Mouse (Mus musculus): ENCODE data around the gene Wdr61. TPM values are rescaled to one million over a fixed set of nuclear protein-coding genes. Genes with fewer than 3 reads are reported as not detected.

The Wdr61 gene
- polyA plus RNA-seq, 1 experiment from 2014 or later: 76.3 TPM

- no peaks in the 10 kb centered on the region for H3K36me3 ChIP-seq (ENCODE audit: control insufficient read depth, insufficient read depth, low read length)
- H3K9me3 ChIP-seq (ENCODE audit: control insufficient read depth, low read length): no peaks in the 10 kb centered on the region
- no peak overlapping the region for H3K4me3 ChIP-seq (ENCODE audit: low read depth, low read length)
- no peaks in the 10 kb centered on the region for H3K27me3 ChIP-seq (ENCODE audit: control insufficient read depth, insufficient read depth, low read length)
- no peak for ATAC-seq (ENCODE audit: low read depth)
- no peak overlapping the region for H3K9ac ChIP-seq (replicated peaks; ENCODE audit: low read depth, low read length)
- 20% methylated on average over 9 of the region's 9 CpGs for WGBS
- H3K27ac ChIP-seq (ENCODE audit: low read depth, low read length): no peak overlapping the region
- no peak overlapping the region for H3K4me2 ChIP-seq (ENCODE audit: low read depth, low read length)
- H3K4me1 ChIP-seq (ENCODE audit: control insufficient read depth, insufficient read depth, low read length): peaks cover 5% of the 10 kb centered on the region
Observed at GRCm38 (mm10) chr9:54736284-54736701, 2.0 kb upstream of the Wdr61 start.

GRCm38 (mm10) chr9:54734639-54735252, 427 bp upstream of the Wdr61 start:
- ATAC-seq (ENCODE audit: low read depth): no peak
- peak overlapping the region; percentile 36 for H3K4me3 ChIP-seq (ENCODE audit: low read depth, low read length)

DNA sequence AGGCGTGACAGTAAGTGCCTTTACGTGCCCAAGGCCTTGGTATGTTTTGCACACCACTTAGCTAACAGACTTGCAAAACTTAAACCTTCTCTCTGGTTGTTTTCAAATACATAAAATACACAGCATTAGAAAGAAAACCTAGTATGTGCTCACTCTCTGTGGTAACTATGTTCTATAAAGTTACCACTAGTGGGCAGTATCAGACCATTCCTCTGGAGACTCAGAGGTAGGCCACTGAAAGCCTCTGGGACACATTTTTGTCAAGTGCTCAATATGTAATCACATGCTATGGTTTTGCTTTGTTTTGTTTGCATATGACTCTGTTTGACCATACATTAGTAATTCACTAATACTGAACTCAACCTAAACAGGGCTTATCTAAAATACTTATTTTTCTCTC, 2.2 kb downstream of the Wdr61 start:
- no peak for ATAC-seq (ENCODE audit: low read depth)
- H3K4me2 ChIP-seq (ENCODE audit: low read depth, low read length): no peak overlapping the region
- no peaks in the 10 kb centered on the region for H3K9me3 ChIP-seq (ENCODE audit: control insufficient read depth, low read length)
- H3K36me3 ChIP-seq (ENCODE audit: control insufficient read depth, insufficient read depth, low read length): peaks cover 16% of the 10 kb centered on the region
- no peaks in the 10 kb centered on the region for H3K27me3 ChIP-seq (ENCODE audit: control insufficient read depth, insufficient read depth, low read length)
- H3K4me1 ChIP-seq (ENCODE audit: control insufficient read depth, insufficient read depth, low read length): peaks cover 5% of the 10 kb centered on the region
- H3K27ac ChIP-seq (ENCODE audit: low read depth, low read length): no peak overlapping the region
- no peak overlapping the region for H3K4me3 ChIP-seq (ENCODE audit: low read depth, low read length)
- 89% methylated on average over 2 of the region's 2 CpGs for WGBS
- H3K9ac ChIP-seq (replicated peaks; ENCODE audit: low read depth, low read length): no peak overlapping the region

More at GRCm38 (mm10) chr9:54734639-54735252, 427 bp upstream of the Wdr61 start:
- WGBS: 24% methylated on average over 11 of the region's 11 CpGs
- Histone ChIP-seq H3K27ac (ENCODE audit: low read depth, low read length) (no peak overlapping the region), H3K9ac (replicated peaks; ENCODE audit: low read depth, low read length) (no peak overlapping the region; the same call in 1 of the 2 replicates), H3K27me3 (ENCODE audit: control insufficient read depth, insufficient read depth, low read length) (no peaks in the 10 kb centered on the region), H3K4me1 (ENCODE audit: control insufficient read depth, insufficient read depth, low read length) (peaks cover 5% of the 10 kb centered on the region), H3K9me3 (ENCODE audit: control insufficient read depth, low read length) (no peaks in the 10 kb centered on the region), H3K36me3 (ENCODE audit: control insufficient read depth, insufficient read depth, low read length) (no peaks in the 10 kb centered on the region), H3K4me2 (ENCODE audit: low read depth, low read length) (peak overlapping the region; percentile 62)

GRCm38 (mm10) chr9:54726315-54726714, 8.0 kb downstream of the Wdr61 start:
- Histone ChIP-seq H3K4me2 (ENCODE audit: low read depth, low read length) (no peak overlapping the region), H3K27ac (ENCODE audit: low read depth, low read length) (no peak overlapping the region), H3K27me3 (ENCODE audit: control insufficient read depth, insufficient read depth, low read length) (no peaks in the 10 kb centered on the region), H3K36me3 (ENCODE audit: control insufficient read depth, insufficient read depth, low read length) (peaks cover 46% of the 10 kb centered on the region), H3K4me1 (ENCODE audit: control insufficient read depth, insufficient read depth, low read length) (no peaks in the 10 kb centered on the region), H3K9me3 (ENCODE audit: control insufficient read depth, low read length) (no peaks in the 10 kb centered on the region), H3K9ac (replicated peaks; ENCODE audit: low read depth, low read length) (no peak overlapping the region), H3K4me3 (ENCODE audit: low read depth, low read length) (no peak overlapping the region)
- 81% methylated on average over 5 of the region's 5 CpGs for WGBS
- ATAC-seq (ENCODE audit: low read depth): no peak

DNA sequence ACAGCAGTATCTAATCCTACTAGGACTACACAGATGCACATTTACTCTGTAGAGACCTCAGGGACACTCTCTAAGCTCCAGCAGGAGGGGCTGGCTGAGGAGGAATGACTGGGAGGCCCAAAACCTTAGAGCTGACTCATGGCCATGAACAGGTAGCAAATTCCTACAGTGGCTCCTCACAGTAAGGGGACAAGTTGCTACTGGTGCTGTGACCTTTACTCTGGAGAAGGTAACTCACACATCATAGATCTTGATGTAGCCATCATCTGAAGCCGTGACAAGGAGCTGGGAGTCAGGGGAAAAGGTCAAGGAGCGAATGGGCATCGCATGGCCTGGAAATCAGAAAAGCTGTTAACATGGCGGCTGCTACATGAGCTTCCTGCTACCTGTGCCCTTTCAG, 11.7 kb downstream of the Wdr61 start:
- H3K4me3 ChIP-seq (ENCODE audit: low read depth, low read length): no peak overlapping the region
- ATAC-seq (ENCODE audit: low read depth): no peak
- H3K4me1 ChIP-seq (ENCODE audit: control insufficient read depth, insufficient read depth, low read length): no peaks in the 10 kb centered on the region
- H3K27me3 ChIP-seq (ENCODE audit: control insufficient read depth, insufficient read depth, low read length): no peaks in the 10 kb centered on the region
- 90% methylated on average over 4 of the region's 4 CpGs for WGBS
- no peak overlapping the region for H3K27ac ChIP-seq (ENCODE audit: low read depth, low read length)
- no peak overlapping the region for H3K4me2 ChIP-seq (ENCODE audit: low read depth, low read length)
- H3K9me3 ChIP-seq (ENCODE audit: control insufficient read depth, low read length): no peaks in the 10 kb centered on the region
- no peak overlapping the region for H3K9ac ChIP-seq (replicated peaks; ENCODE audit: low read depth, low read length)
- peaks cover 41% of the 10 kb centered on the region for H3K36me3 ChIP-seq (ENCODE audit: control insufficient read depth, insufficient read depth, low read length)

DNA sequence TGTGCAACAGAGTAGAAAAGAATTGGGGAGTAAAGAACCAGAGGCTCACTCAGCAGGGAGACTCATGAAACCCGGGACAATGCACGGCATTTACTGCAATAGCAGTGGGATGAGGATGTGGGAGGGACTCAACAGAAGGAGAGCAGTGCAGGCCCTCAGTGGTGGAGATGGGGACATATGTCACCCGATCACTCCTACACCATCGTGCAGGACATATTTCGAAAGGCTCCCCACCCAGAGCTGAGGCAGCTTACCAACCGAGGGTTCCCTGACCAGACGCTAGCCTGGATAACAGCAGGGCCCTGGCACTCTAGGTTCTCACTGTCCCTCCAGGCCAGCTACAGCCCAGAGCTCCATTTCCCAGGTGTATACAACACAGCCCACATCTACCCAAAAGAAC, 12.2 kb downstream of the Wdr61 start:
- Histone ChIP-seq H3K36me3 (ENCODE audit: control insufficient read depth, insufficient read depth, low read length) (peaks cover 38% of the 10 kb centered on the region), H3K4me2 (ENCODE audit: low read depth, low read length) (no peak overlapping the region), H3K27me3 (ENCODE audit: control insufficient read depth, insufficient read depth, low read length) (no peaks in the 10 kb centered on the region), H3K9me3 (ENCODE audit: control insufficient read depth, low read length) (no peaks in the 10 kb centered on the region), H3K4me1 (ENCODE audit: control insufficient read depth, insufficient read depth, low read length) (no peaks in the 10 kb centered on the region), H3K4me3 (ENCODE audit: low read depth, low read length) (no peak overlapping the region), H3K9ac (replicated peaks; ENCODE audit: low read depth, low read length) (no peak overlapping the region), H3K27ac (ENCODE audit: low read depth, low read length) (no peak overlapping the region)
- no peak for ATAC-seq (ENCODE audit: low read depth)
- 57% methylated on average over 7 of the region's 7 CpGs for whole genome bisulfite sequencing

DNA sequence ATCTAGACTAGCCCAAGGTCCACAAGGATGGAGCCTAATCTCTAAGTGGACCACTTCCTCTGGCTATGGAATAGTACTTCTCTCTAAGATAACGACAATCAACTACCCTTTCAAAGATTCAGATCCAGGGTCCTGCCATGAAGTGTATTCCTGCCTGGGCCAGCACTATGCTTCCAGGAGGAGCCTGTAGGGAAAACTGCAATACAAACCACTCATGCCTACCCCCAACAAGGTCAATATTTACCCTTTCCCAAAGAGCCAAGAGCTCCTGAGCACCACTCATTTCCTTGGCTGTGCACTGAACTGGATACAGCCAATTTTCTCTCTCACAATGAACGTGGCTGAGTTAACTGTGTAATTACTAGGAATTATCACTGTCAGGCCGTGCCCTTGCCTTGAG, 16.8 kb downstream of the Wdr61 start:
- H3K4me3 ChIP-seq (ENCODE audit: low read depth, low read length): no peak overlapping the region
- H3K27ac ChIP-seq (ENCODE audit: low read depth, low read length): no peak overlapping the region
- no peak overlapping the region for H3K4me2 ChIP-seq (ENCODE audit: low read depth, low read length)
- H3K9ac ChIP-seq (replicated peaks; ENCODE audit: low read depth, low read length): no peak overlapping the region
- H3K27me3 ChIP-seq (ENCODE audit: control insufficient read depth, insufficient read depth, low read length): no peaks in the 10 kb centered on the region
- WGBS: 88% methylated on average over 3 of the region's 3 CpGs
- peaks cover 24% of the 10 kb centered on the region for H3K36me3 ChIP-seq (ENCODE audit: control insufficient read depth, insufficient read depth, low read length)
- H3K4me1 ChIP-seq (ENCODE audit: control insufficient read depth, insufficient read depth, low read length): no peaks in the 10 kb centered on the region
- ATAC-seq (ENCODE audit: low read depth): no peak
- no peaks in the 10 kb centered on the region for H3K9me3 ChIP-seq (ENCODE audit: control insufficient read depth, low read length)

- Histone ChIP-seq H3K4me2 (ENCODE audit: low read depth, low read length) (no peak overlapping the region), H3K9ac (replicated peaks; ENCODE audit: low read depth, low read length) (no peak overlapping the region), H3K27ac (ENCODE audit: low read depth, low read length) (no peak overlapping the region), H3K9me3 (ENCODE audit: control insufficient read depth, low read length) (no peaks in the 10 kb centered on the region), H3K4me1 (ENCODE audit: control insufficient read depth, insufficient read depth, low read length) (no peaks in the 10 kb centered on the region), H3K27me3 (ENCODE audit: control insufficient read depth, insufficient read depth, low read length) (no peaks in the 10 kb centered on the region), H3K4me3 (ENCODE audit: low read depth, low read length) (no peak overlapping the region), H3K36me3 (ENCODE audit: control insufficient read depth, insufficient read depth, low read length) (peaks cover 23% of the 10 kb centered on the region)
- WGBS: 87% methylated on average over 3 of the region's 3 CpGs
- no peak for ATAC-seq (ENCODE audit: low read depth)
Observed at GRCm38 (mm10) chr9:54715776-54716175, 18.5 kb downstream of the Wdr61 start.

DNA sequence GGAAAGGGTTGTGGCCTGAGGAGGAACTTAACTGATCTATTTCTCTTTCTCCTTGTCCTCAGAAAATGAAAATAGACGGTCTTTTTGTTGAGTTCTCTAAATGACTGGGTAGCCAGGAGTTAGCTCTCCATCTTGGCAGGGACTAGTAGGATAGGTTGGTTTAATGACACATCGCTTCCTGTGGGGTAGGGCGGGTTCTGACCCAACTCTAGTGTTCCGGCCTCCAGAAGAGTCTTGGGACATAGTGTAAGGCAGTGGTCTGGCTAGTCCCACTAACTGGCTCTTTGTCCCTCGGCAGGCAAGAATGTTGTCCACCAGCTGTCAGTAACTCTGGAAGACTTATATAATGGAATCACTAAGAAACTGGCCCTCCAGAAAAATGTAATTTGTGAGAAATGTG, 26.2 kb downstream of the Wdr61 start:
- Histone ChIP-seq H3K4me1 (ENCODE audit: control insufficient read depth, insufficient read depth, low read length) (no peaks in the 10 kb centered on the region), H3K9ac (replicated peaks; ENCODE audit: low read depth, low read length) (no peak overlapping the region), H3K27me3 (ENCODE audit: control insufficient read depth, insufficient read depth, low read length) (no peaks in the 10 kb centered on the region), H3K4me3 (ENCODE audit: low read depth, low read length) (no peak overlapping the region), H3K27ac (ENCODE audit: low read depth, low read length) (no peak overlapping the region), H3K36me3 (ENCODE audit: control insufficient read depth, insufficient read depth, low read length) (peaks cover 9% of the 10 kb centered on the region; the same call in 1 of the 2 replicates), H3K4me2 (ENCODE audit: low read depth, low read length) (no peak overlapping the region), H3K9me3 (ENCODE audit: control insufficient read depth, low read length) (no peaks in the 10 kb centered on the region)
- 90% methylated on average over 5 of the region's 5 CpGs for WGBS
- no peak for ATAC-seq (ENCODE audit: low read depth)

All from neural tube, embryonic 14.5 days (tissue).